Mouse (Mus musculus): ENCODE data around the gene Haus6.
"Not testable (repeated sequence)": the region's sequence is repeated elsewhere in the genome, so short reads cannot be mapped to it uniquely, and the experiment has no call there.

The Haus6 gene

DNA sequence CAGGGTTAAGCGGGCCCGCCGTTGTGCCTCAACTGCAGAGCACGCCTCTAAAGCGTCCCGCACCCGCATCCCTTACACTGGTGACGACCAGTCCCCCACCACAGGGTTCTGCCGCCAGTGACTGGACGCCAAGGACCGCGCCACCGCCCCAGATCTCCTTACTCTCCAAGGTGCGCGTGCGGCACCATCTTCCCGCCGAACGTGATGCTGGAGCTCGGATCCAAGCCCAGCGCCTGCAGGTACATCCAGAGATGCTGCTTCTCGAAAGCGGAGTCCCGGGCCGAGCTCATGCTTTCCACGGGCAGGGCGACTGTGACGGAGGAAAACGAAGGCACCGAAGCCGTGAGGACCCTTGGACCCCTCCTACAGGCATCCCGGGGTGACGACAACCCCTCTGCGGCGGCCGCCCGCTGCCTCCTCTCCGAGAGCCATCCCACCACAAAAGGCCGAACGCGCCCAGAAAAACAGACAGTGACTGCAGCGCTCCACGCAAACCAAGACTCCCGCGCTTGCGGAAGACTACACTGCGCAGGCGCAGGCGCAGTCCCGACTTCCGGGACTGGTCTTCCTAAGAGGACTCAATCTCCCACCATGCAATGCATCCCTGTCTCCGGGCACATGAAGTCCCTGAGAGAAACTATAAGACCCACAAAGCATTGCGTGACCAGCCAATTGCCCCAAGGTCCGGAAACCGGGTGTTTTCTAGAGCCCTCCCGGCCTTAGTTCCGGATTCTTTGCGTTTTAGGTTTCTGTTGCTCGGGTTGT is at the start of gene Haus6:
Gene Haus6, minus strand, starts transcription at position 532 of the 765 bp plus-strand sequence.
- DNase-seq: peak; percentile 100

DNA sequence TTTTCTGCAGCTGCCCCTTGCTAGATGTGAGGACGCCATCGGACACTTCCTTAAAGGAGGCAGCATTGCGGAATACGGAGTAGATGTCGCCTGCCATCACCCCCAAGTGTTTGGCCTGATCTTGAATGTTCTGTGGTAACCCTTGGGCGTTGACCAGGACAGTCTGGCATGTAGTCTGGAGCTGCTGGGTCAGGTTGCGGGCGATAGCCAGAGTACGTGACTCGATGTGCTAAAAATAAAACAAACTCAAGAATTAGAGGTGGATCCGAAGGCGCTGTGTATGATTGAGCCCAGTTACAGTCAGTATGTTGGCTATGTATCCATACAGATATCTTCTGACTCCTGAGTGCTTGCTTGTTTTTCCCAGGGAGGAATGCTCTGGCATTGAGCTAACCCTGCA is 45.3 kb upstream of the Haus6 start:
- DNase-seq: peak; percentile 96

DNA sequence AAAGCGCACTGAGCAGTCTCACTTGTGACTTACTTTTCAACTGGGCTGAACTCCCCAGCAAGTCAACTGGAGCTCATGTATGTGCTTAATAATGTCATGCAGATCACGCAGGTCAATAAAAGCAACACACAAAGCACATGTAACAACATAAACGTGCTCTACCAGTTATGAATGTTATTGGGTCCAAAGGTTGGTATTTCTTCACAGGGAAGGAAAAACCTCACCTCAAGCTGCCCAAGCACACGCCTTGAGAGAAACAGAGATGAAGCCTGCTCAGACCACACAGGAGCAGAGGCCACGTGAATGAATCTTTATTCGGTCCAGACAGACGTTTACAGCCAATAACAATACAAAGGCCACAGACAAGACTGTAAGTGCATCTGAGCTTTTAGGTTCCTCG is 44.6 kb upstream of the Haus6 start:
- DNase-seq: not testable (repeated sequence)

DNA sequence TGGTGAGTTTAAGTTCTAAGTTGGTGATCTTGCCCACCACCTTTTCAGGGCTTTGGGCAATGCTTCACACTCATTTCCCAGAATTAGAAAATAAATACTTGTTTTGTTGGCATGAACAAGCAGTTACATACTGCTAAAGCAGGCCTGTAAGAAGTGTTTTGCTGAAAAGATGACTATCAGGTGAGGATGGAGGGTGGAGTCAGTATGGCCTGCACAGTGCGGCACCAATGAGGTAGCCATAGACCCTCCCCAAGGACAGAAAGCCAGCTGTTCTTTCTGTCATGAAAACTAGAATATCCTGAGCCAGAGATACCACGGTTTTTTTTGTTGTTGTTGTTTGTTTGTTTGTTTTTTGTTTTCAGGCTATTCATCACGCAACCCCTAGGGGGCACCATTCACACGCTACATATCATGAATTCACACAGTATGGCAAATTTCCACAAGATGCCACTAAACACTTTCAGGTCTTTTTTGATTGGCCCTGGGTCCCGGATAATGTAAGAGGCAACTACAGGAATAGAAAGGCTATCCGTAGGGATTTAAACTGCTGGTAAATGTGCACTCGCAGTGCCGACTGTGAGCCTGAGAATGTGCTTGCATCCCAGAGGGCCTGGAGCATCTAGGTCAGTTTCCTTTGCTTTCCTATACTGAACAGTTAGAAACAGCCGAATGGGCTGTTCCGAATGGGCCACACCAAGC is 40.0 kb upstream of the Haus6 start:
- DNase-seq: peak; percentile 90

DNA sequence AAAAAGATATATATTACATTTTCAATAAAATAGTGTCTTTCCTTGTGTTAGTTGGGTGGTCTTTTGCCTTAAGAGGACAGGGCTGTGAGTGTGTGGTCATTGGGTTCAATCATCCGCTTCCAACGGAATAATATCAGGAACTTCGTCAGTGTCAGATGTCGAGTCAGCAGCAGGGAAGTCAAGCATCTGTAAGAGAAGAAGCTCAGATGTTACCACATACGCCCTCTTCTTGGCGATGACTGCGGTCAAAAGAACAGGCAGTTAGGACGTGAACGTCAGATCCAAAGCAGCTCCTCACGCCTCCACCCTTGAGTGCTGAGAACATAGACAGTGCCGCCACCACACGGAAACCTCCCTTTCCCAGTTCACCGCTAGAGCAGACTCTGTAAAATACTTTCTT is 36.5 kb upstream of the Haus6 start:
- DNase-seq: peak; percentile 94

DNA sequence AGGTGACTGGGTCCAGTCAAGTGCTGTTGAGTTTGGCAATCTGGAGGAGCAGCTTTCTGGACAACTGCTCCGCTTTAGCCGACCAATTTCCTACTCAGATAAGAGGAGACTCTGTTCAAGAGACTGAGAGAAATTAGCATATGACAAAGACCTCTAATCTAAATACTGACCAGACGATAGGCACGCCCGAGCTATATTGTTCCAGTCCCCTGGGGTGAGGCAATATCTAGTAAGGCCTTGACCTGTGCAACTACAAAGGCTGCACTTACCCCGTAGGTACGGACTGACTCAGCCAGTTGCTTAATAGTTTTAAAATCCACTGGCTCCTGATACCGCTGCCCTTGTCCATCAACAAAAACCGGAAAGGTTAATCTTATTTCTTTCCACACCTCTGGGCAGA is 25.7 kb upstream of the Haus6 start:
- not testable (repeated sequence) for DNase-seq

DNA sequence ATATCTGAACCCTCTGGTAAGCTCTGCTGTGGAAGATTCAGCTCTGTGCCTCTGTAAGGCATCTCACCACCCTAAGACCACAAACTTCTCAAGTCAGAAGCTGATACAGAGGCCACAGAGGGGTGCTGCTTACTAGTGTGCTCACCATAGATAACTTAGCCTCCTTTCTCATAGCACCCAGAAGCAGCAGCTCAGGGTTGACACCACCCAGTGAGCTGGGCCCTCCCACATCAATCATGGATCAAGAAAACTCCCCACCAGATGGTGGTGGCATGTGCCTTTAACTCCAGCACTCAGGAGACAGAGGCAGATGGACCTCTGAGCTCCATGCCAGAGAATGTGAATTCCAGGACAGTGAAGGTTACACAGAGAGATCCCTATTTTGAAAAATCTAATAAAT is 23.0 kb upstream of the Haus6 start:
- not testable (repeated sequence) for DNase-seq

DNA sequence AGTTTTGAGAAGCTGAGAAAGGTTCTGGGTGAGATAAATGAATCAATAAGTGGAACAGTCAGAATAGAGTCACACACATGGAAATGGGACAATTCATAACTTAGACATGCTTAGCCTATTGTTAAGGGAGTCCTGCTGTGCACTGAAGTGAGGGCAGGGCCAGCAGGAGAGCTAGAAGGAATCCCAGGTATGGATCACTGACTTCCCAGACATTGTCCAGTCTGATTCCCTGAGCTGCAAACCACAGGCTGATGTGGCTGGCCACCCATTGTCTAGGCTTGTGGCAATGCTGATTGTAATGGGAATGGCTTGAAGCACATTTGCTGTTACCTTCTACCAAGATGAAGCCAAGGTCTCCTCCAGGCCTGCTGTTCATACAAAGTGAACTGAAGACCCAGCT is 22.5 kb upstream of the Haus6 start:
- DNase-seq: not testable (repeated sequence)

DNA sequence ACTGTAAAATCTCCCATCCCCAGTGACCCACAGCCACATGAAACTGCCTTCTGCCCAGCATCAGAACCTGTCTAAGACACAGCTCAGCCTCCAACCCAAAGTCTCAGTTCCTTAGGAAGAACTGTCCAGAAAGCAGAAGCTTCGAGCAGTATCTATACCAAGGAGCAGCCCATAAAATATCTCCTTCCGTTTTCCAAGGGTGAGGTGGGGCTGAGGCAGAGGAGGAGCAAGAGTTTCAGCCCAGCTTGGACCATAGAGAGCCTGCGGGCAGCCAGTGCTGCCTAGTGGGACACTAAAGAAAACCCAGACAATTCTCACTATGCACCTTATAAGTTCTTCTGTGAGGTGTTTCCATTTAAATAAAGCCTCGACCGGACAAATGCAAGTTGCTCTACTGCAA is 20.7 kb upstream of the Haus6 start:
- not testable (repeated sequence) for DNase-seq

DNA sequence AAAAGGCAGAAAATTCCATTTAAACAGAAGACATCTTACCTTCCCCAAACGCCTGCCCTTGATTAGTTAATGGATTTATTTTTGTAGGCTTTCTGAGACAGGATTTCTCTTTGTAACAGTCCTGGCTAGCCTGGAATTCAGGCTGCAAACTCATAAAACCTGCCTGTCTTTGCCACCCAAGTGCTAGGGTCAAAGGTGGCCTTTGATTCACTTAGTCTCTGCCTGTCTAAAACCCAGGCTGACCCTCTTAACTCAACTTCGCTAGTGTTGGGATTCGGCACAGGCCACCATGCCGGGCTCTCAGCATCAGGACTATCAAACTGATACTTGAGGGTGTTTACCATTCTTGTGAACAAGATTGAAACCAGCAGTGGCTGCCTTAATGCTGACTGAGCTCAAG is 20.0 kb upstream of the Haus6 start:
- DNase-seq: no peak

DNA sequence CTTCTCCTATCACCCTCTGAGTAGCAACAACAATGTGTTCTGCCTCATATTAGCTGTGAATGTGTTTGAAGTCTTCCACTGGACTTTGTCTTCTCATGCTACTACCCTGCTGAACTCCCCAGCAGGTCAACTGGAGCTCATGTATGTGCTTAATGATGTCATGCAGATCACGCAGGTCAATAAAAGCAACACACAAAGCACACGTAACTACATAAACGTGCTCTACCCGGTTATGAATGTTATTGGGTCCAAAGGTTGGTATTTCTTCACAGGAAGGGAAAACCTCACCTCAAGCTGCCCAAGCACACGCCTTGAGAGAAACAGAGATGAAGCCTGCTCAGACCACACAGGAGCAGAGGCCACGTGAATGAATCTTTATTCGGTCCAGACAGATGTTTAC is 14.6 kb upstream of the Haus6 start:
- peak; percentile 67 for DNase-seq

DNA sequence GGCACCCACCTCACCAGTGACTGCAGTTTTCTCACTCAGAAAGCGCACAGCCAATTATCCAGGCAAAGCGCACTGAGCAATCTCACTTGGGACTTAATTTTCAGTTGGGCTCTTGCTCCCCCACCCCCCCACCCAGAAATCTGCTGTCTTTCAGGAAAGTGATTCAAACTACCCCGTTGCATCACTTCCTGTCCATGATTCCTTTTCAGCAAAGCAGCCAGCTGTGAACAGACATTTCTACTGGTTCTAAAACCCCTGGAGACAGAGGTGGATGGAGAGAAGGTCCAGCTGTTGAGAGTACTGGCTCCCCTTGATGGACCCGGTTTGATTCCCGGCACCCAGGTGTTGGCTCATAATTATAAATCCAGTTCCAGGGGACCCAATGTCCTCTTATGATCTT is 13.6 kb upstream of the Haus6 start:
- DNase-seq: peak; percentile 90

DNA sequence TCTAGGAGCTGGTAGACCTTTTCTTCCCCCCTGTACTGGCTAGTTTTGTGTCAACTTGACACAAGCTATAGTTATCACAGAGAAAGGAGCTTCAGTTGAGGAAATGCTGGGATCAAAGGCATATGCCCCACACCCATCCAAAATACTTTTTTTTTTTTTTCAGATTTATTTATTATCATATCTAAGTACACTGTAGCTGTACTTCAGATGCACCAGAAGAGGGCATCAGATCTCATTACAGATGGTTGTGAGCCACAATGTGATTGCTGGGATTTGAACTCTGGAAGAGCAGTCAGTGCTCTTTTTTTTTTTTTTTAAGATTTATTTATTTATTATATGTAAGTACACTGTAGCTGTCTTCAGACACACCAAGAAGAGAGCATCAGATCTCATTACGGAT is 10.7 kb upstream of the Haus6 start:
- DNase-seq: not testable (repeated sequence)

DNA sequence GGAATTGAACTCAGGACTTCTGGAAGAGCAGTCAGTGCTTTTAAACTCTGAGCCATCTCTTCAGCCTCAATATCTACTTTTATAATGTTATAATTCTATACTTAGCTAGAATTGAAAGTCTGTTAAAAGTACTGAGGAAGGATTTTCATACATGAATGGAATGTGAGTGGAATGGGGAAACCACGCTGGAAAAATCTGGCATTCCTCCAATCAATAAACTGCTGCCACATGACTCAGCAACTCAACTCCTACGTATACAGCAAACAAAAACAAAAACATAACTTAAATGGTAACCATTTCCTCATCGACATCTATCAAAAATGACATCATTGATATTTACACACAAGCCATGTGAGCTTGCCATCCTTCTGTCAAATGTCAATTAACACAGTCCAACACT is 10.3 kb upstream of the Haus6 start:
- DNase-seq: no peak

DNA sequence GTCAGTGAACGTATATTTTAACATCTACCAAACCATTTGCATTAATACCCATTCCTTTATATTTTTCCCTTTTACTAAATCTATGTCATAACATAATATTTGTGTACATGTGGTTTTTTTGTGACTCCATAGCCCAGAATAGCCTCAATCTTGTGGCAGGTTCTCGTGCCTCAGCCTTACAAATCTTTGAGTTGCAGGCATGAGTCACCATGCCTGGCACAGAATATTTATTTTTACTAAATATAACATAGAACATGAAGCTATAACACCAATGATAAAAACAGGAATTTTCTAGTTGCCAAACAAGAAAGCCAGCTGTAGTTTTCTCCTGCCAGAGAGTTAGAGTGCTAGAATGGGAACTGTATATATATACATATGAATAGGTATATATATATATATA is 8.7 kb upstream of the Haus6 start:
- no peak for DNase-seq

DNA sequence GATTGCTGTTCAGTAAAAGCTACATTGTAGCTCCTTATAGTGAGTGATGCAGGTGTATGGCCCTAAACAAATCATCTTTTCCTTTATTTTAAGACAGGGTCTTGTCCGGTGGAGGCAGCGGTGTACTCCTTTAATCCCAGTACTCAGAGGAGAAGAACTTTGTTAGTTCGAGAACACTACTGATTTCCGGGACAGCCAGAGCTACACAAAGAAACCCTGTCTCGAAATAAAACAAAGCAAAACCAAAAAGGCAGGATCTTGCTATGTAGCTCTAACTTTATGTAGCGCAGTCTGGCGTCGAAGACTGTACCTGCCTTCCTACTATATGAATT is 400 bp upstream of the Haus6 start:
- DNase-seq: no peak

DNA sequence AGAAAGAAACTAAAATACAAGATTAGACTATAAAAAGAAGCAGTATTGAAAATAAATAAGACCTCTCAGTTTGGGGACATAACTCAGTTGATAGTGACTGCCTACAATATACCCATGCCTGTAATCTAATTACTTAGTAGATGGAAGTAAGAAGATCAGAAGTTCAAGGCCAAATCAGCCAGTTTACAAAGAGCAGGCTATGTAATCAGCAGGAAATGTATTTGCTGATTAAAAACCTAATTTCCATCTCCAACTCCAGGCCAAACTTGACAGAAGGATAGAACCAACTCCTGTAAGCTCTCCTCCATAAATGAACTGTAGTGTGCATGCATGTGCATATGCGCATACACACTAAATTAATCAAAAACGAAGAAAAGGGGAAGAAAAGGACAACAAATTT is 20.6 kb downstream of the Haus6 start:
- DNase-seq: no peak

DNA sequence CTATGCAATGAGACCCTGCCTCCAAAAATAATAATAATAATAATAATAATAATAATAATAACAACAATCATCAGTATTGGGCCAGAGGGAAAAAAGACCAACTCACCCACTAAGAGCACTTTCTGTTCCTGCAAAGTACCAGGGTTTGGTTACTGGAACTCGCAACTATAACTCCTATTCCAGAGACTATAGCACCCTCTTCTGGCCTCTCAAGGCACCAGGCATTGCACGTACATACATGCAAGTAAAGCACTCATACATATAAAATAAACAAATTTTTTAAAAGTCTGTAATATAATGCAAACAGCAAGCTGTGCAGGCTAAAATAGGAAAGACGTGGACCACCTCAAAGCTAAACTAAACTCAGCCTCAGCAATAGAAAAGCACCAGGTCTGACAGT is 23.6 kb downstream of the Haus6 start:
- no peak for DNase-seq

DNA sequence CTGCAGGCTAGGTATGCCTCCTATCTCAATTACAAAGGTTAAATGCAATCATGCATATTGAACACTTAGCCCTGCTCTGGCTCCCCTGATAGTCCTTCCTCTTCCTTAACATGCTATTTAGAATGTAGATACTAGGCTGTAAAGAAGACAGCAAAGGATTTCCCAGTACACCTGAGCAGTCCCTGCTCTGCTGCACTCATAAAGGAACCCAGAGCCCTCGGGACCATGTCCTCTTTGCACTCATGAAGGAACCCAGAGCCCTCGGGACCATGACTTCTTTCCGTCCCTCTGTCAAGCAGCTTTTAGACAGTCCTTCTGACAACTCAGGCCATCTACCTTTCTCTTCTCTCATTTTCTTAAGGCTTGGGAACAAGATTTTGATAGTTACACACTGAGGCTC is 31.3 kb downstream of the Haus6 start:
- no peak for DNase-seq

DNA sequence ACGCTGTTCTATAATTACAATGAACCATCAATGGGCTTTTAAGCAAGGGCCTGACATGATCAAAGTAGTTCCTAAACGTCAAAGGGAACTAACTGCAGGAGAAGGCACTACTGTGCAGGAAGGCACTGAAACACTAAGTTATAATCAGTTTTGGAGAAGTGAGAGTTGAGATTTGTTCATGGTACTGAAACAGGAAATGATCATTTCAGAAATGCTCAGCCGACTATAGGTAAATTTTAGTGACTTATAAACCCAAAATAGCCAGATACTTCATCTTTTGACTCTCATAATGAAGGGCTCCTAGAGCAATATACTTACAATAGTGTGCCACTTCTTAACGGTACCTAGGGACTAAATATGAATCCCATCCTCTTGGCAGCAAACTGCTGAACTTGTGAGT is 31.8 kb downstream of the Haus6 start:
- DNase-seq: no peak

DNA sequence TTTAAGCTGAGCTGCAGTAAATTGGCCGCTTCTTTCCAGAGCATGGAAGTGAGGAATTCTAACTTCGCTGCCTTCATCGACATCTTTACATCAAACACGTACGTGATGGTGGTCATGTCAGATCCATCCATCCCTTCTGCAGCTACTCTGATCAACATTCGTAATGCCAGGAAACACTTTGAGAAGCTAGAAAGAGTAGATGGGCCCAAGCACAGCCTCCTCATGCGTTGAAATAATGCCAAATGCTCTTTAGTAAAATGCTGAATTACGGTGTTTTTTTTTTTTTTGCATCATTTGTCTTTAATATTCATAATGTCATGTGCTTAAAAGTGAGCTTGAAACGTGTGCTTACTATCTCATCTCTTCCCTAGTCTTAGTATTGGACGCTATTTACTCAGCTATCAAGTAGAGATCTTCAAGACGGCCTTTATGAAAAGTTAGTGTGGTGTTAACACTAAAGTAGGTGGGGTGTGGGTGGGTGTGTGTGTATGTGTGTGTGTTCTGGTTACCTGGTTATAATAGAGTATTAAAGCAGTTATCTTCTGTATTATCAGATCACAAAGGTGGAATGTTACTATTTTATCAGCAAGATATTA is 35.1 kb downstream of the Haus6 start:
- DNase-seq: no peak

DNA sequence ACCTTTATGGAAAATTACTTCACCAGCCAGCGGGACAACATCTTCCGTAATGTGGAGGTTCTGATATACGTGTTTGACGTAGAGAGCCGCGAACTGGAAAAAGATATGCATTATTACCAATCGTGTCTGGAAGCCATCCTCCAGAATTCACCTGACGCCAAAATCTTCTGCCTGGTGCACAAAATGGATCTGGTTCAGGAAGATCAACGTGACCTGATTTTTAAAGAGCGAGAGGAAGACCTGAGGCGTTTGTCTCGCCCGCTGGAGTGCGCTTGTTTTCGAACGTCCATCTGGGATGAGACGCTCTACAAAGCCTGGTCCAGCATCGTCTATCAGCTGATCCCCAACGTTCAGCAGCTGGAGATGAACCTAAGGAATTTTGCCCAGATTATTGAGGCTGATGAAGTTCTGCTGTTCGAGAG is 35.7 kb downstream of the Haus6 start:
- no peak for DNase-seq

DNA sequence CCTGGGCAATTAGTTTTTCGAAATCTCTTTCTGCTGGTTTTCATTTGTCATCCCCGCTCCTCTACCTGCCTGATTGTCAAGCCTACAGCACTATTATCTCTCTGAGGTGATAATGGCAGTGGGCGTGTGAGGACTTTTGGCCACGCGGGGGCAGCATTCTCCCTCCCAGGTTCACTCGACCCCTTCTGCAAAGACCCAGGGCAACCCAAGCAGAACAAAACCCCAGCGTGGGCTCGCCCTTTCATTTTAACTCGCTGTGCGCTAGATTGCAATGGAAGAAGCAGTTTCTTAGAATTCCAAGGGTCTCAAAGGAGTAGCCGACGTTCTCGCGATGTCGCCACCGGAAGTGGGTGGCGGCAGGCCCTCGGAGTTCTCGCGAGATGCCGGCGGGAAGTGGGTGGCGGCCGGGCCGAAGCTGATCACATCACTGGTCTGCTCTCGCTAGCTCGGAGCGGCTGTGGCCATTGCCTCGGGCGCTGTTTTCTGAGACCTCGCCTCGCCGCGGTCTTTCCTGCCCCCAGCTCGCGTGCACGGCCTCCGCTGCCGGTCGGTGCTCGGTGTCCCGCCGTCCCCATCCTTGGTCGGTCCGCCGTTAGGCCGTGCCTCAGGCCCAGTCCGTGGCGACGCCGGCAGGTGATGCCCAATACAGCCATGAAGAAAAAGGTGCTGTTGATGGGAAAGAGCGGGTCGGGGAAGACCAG is 36.4 kb downstream of the Haus6 start, which contains the start of gene Rraga:
Gene Rraga, plus strand, starts transcription at position 386 of the 701 bp plus-strand sequence.
- peak; percentile 99 for DNase-seq

DNA sequence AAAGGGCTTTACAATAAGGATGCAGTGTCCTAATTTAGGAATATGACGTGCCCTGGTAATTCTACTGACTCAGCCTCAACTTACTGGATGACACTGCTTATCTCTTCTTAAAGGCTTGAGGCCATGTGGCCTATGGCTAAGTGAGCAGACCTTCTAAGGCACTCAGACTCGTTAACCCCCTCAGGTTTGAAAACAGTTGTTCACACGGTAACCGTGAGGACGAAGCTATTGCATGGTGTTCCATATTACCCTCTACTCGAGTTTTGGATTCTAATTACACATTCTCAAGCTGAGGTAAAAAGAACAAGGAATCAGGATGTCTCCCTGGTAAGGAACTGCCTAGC is 36.9 kb downstream of the Haus6 start:
- no peak for DNase-seq
